Mouse (Mus musculus) neural tube, embryonic 14.5 days (tissue): ENCODE measurements around the gene Dclk2. TPM values are rescaled to one million over a fixed set of nuclear protein-coding genes. Genes with fewer than 3 reads are reported as not detected.

ENCODE experiments used
- ATAC-seq: fragments of 200-750 bp; cut with Nextera tagmentation; 2 replicates; pipeline ENCODE4 v1.8.0; 2017; ENCODE audit warnings: low read depth, mild to moderate bottlenecking, moderate TSS enrichment, moderate library complexity
- H3K27ac ChIP-seq: fragments of 300-500 bp; sonication (generic); 2 replicates; pipeline ENCODE4 v1.5.1; 2014; ENCODE audit warnings: low read depth, mild to moderate bottlenecking, control low read depth, low read length, moderate library complexity, mixed read lengths
- H3K27me3 ChIP-seq: fragments of 300-500 bp; sonication (generic); 2 replicates; pipeline ENCODE4 v1.6.1; 2014; ENCODE audit warnings: low read length; ENCODE audit not compliant: control insufficient read depth, insufficient read depth
- H3K36me3 ChIP-seq: fragments of 300-500 bp; sonication (generic); 2 replicates; pipeline ENCODE4 v1.6.1; 2014; ENCODE audit warnings: low read length, mixed read lengths; ENCODE audit not compliant: control insufficient read depth, insufficient read depth
- H3K4me1 ChIP-seq: fragments of 300-500 bp; sonication (generic); 2 replicates; pipeline ENCODE4 v1.6.1; 2014; ENCODE audit warnings: low read length; ENCODE audit not compliant: control insufficient read depth, insufficient read depth
- H3K4me2 ChIP-seq: fragments of 300-500 bp; sonication (generic); 2 replicates; pipeline ENCODE4 v1.6.1; 2014; ENCODE audit warnings: mild to moderate bottlenecking, low read depth, low read length, control low read depth
- H3K4me3 ChIP-seq: fragments of 300-500 bp; sonication (generic); 2 replicates; pipeline ENCODE4 v1.5.1; 2014; ENCODE audit warnings: low read depth, low read length, control low read depth, mixed read lengths
- H3K9ac ChIP-seq: fragments of 300-500 bp; sonication (generic); replicated peaks from 2 replicates; pipeline ENCODE4 v1.6.1; 2014; ENCODE audit warnings: low read depth, mild to moderate bottlenecking, control low read depth, low read length, mixed read lengths
- H3K9me3 ChIP-seq: fragments of 300-500 bp; sonication (generic); 2 replicates; pipeline ENCODE4 v1.6.1; 2016; ENCODE audit warnings: low read length; ENCODE audit not compliant: control insufficient read depth
- WGBS: fragments of 180-500 bp; shearing (Covaris S2); extraction: QIAGEN DNeasy Blood & Tissue Kit; methylation state at CpG from one replicate; pipeline ENCODE4 v1.1.7; 2014; 5-methylcytosine and 5-hydroxymethylcytosine counted together
- polyA plus RNA-seq: library from polyadenylated mRNA; unstranded; fragments of >200 nt; fragmentation: Nextera tagmentation; extraction: Ambion mirVana; gene quantifications from 2 replicates; pipeline ENCODE4 v1.2.1, GENCODE M21; 2014

Dclk2 gene
- polyA plus RNA-seq, 1 experiment from 2014 or later: 75.5 TPM

- peak; percentile 86 for ATAC-seq
- peak overlapping the region; percentile 50; the same call in 1 of the 2 replicates for H3K27ac ChIP-seq
- no peak overlapping the region for H3K4me3 ChIP-seq
- WGBS: 44% methylated on average over 4 of the region's 4 CpGs
- H3K4me2 ChIP-seq: no peak overlapping the region
- H3K36me3 ChIP-seq: no peaks in the 10 kb centered on the region
- H3K9ac ChIP-seq: no peak overlapping the region
- H3K4me1 ChIP-seq: peaks cover 9% of the 10 kb centered on the region; the same call in 1 of the 2 replicates
- no peaks in the 10 kb centered on the region for H3K9me3 ChIP-seq
- H3K27me3 ChIP-seq: no peaks in the 10 kb centered on the region
Observed at GRCm38 (mm10) chr3:86739745-86740144, 180.9 kb downstream of the Dclk2 start.

- H3K27ac ChIP-seq: peak overlapping the region; percentile 28; the same call in 1 of the 2 replicates
- no peaks in the 10 kb centered on the region for H3K9me3 ChIP-seq
- no peak overlapping the region for H3K4me3 ChIP-seq
- H3K9ac ChIP-seq: no peak overlapping the region
- H3K27me3 ChIP-seq: no peaks in the 10 kb centered on the region
- H3K36me3 ChIP-seq: no peaks in the 10 kb centered on the region
- no peak for ATAC-seq
- H3K4me2 ChIP-seq: no peak overlapping the region
- WGBS: 61% methylated on average over 3 of the region's 3 CpGs
- 0 out of 2 replicates have a peak, but pooled peaks cover 3% of the 10 kb centered on the region for H3K4me1 ChIP-seq
Observed at GRCm38 (mm10) chr3:86738831-86739230, 181.8 kb downstream of the Dclk2 start.

Other genes starting within 250 kb of the Dclk2 start
- gene Cd1d1, start 78.6 kb upstream of the Dclk2 start, polyA plus RNA-seq: 52.4 and 58.7 TPM in 2 replicates